Mouse (Mus musculus): ENCODE data around the gene Ccr8.
"Not testable (repeated sequence)": the region's sequence is repeated elsewhere in the genome, so short reads cannot be mapped to it uniquely, and the experiment has no call there.

The Ccr8 gene

DNA sequence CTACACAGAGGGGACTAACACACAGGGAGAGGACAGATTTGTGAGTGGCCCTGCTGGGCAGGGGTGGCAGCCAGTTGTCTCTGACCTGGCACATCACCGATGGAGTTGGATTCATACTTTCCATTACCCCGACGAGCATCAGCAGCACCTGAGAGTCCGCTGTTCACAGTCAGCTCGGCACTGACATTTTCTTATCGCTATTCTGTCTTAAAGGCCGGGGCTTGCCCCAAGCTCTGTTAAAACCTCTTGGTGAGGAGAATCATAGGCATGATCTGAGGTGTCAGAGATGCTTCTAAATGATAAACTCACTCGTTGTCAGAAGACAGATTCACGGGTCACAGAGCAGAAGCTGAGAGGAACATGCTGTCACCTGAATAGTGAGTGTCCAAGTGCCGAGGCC, 828 bp upstream of the Ccr8 start:
- DNase-seq (ENCODE audit: low spot score in 2 of 2): no peak

GRCm38 (mm10) chr9:120093701-120094100, 1.8 kb downstream of the Ccr8 start:
- no peak for DNase-seq (ENCODE audit: low spot score in 2 of 2)

- DNase-seq (ENCODE audit: low spot score in 2 of 2): no peak
Measured at GRCm38 (mm10) chr9:120095886-120096285, 4.0 kb downstream of the Ccr8 start.

DNA sequence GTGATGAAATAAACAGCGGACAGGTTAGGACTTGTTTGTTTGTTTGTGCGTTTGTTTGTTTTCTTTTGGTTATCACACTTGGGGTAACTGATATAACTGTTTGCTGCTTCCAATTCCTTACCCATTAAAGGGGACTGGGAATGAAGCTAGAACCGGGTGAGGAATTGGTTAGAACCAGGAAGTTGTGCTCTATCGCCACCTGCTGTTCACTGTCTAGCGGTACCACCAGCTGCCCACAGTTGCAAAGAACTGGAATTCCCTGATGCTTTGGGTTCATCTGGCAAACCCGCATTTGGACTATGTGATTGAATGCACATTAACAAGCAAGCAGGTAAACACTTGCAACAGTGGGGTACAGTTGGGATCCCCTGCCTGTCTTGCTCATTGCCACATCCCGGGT, 6.8 kb downstream of the Ccr8 start:
- DNase-seq (ENCODE audit: low spot score in 2 of 2): peak in 1 of 2 experiments; percentile 70

GRCm38 (mm10) chr9:120099304-120099703, 7.4 kb downstream of the Ccr8 start:
- no peak for DNase-seq (ENCODE audit: low spot score in 2 of 2)

GRCm38 (mm10) chr9:120101165-120101564, 9.3 kb downstream of the Ccr8 start:
- no peak for DNase-seq (ENCODE audit: low spot score in 2 of 2)

DNA sequence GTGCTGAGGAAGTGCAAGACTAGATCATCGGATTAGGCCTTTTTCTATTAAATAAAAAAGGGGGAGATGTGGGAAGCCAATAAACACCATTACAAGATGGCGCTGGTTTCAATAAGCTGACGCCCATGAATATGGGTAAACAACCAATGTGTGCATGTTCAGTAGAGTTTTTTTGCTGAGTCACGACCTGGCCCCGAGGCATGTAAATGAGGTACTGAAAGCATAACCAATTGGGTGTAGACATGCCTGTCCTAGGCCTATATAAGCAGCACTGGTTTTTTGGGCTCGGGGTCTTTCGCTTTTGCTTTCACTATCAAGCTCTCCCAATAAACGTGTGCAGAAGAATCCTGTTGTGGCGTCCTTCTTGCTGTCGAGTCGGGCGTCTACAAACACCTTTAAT, 17.0 kb downstream of the Ccr8 start:
- not testable (repeated sequence) for DNase-seq (ENCODE audit: low spot score in 2 of 2)

- DNase-seq (ENCODE audit: low spot score in 2 of 2): peak; percentile 94 to 96
Measured at GRCm38 (mm10) chr9:120110211-120111018, 18.5 kb downstream of the Ccr8 start, which contains the start of gene Slc25a38. TSS of gene Slc25a38 (plus strand) at chr9:120110374.

DNA sequence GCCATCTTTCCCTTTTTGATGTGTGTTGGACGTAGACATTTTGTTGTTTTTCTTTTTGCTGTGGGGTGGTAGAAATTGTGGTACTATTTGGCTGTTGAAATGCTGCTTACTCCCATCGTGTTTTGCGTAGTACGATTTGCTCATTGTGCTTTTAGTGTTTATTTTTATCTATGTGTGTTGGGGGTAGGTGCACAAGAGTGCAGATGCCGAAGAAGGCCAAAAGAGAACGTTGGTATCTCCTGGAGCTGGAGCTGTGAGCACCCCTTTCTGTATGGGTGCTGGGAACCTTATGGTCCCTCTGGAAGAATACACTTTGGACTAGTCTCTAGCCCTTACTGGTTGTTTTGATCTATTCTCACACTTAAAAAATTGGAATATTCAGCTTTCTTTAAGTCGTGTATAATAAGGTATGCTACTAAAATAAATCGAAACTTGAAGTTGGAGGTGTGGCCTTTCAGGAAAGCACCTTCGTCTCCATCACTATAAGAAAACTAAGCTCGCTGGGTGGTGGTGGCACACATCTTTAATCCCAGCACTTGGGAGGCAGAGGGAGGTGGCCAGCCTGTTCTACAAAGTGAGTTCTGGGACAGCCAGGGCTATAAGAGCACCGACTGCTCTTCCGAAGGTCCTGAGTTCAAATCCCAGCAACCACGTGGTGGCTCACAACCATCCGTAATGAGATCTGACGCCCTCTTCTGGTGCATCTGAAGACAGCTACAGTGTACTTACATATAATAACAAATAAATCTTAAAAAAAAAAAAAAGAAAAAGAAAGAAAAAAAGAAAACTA, 19.4 kb downstream of the Ccr8 start:
- DNase-seq (ENCODE audit: low spot score in 2 of 2): no peak

DNA sequence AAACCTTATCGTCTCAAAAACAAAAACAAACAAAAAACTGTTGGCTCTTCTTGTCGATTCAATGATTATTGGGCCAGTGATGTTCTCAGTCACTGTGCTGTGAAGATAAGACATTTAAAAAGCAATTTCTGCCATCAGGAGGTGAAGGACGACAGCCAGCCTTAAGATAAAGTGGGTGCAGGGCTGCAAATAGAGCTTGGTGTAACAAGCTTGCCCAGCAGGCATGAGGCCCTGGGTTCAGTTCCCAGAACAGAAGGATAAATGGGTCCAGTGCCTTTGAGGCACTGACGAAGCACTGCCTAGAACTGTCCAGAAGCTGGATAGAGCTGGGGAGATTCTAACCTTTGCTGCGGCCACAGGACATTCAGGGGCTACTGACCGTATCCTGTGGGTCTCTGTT, 20.6 kb downstream of the Ccr8 start:
- no peak for DNase-seq (ENCODE audit: low spot score in 2 of 2)

- DNase-seq (ENCODE audit: low spot score in 2 of 2): no peak
Measured at GRCm38 (mm10) chr9:120113456-120113855, 21.5 kb downstream of the Ccr8 start.

- no peak for DNase-seq (ENCODE audit: low spot score in 2 of 2)
Measured at GRCm38 (mm10) chr9:120114051-120114788, 22.3 kb downstream of the Ccr8 start.

- DNase-seq (ENCODE audit: low spot score in 2 of 2): no peak
Measured at GRCm38 (mm10) chr9:120114789-120115151, 22.9 kb downstream of the Ccr8 start.

DNA sequence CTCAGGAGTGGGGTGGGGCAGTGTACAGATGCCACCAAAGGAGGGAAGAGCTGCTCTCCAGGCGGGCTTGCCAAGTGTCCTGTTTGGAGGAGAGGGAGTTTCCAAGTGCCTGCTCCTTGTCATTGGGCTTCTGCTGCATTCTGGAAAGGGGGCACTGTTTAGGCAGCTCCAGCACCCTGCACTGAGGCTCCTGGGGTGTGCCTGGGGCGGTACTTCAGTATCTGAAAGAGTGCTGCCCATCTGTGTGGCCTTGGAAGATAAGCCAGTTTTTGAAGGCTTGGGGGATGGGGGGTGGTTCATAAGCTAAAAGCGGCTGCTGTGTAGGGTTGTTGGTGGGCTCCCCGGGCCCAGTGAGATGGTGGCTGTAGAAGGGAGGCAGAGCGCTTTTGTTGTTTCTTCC, 23.7 kb downstream of the Ccr8 start:
- DNase-seq (ENCODE audit: low spot score in 2 of 2): no peak

GRCm38 (mm10) chr9:120116184-120116624, 24.3 kb downstream of the Ccr8 start:
- no peak for DNase-seq (ENCODE audit: low spot score in 2 of 2)

DNA sequence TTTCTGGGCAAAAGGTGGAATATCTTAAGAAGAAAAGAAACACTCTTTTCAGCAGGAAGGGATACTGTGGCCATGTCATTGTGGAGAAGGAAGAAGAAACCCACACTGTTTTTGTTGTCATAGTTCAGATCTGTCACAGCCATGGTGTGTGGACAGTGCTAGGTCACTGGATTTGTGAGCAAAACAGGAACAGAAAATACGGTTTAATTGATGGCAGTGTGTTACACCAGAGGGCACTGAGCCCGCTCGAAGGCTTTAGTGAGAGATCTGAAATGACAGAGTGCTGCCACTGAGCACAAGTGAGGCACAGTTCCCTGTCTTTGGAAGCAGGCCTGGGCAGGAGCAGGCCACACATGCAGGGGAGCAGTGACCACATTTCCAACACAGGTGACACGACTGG, 26.3 kb downstream of the Ccr8 start:
- no peak for DNase-seq (ENCODE audit: low spot score in 2 of 2)

DNA sequence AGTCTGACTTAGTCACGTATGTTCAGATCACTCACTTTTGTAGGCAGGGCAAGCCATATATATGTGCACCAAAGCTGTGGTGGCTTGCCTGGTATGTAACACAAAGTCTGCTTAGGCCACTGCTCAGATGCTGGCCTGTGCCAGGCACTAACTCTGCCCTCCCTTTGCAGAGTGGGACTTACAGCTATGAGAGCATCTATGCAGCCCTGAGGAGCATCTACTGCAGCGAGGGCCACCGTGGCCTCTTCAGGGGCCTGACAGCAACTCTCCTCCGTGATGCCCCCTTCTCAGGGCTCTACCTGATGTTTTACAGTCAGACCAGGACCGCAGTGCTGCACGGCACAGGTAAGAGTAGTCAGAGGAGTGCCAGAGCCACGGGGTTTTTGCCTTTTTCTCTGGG, 28.6 kb downstream of the Ccr8 start:
- DNase-seq (ENCODE audit: low spot score in 2 of 2): no peak

DNA sequence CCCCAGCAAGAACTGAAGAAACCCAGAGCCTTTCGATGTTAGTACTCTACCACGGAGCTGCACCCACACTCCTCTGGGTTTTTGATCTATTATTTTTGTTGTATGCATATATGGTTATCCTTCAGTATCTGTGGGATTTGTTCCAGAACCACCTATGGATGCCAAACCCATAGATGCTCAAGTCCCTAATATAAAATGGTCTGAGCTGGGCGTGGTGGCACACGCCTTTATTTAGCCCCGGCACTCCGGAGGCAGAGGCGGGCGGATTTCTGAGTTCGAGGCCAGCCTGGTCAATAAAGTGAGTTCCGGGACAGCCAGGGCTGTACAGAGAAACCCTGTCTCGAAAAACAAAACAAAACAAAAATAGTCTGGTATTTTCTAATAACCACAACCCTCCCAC, 35.0 kb downstream of the Ccr8 start:
- no peak for DNase-seq (ENCODE audit: low spot score in 2 of 2)

- DNase-seq (ENCODE audit: low spot score in 2 of 2): peak; percentile 96 to 97
Measured at GRCm38 (mm10) chr9:120127538-120128251, 35.8 kb downstream of the Ccr8 start, which contains the start of gene Rpsa. TSS of gene Rpsa (plus strand) at chr9:120127689.

DNA sequence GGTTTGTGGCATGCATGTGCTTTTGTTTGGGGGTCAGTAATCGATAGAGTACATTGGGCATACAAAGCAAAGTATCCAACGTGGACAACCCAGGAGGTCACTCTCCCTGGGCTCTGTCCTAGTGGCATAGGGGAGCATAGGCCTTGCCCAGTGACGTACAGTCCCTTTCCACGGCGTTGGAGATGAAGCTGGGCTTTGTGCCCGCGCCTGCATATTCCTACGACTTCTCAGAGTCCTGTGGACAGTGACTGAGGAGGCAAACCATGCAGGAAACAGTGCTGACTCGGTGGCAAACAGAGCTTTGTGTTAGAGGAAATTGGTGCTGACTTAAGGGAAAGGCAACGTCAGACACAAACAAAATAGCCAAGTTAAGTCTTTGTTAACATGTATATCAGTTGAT, 37.4 kb downstream of the Ccr8 start:
- DNase-seq (ENCODE audit: low spot score in 2 of 2): no peak

GRCm38 (mm10) chr9:120131784-120132288, 39.9 kb downstream of the Ccr8 start:
- DNase-seq (ENCODE audit: low spot score in 2 of 2): no peak

All from thymus, postnatal 10 days (tissue).